Mouse (Mus musculus) E14TG2a.4 (cell line): ENCODE measurements at regions not wholly inside any gene's neighbourhood (a gene's known extent, or its start where the extent isn't known, plus 50 kb on each side); places are given as distances from the start of the nearest gene placed in this dataset.

ENCODE experiments used
- H3K27me3 ChIP-seq: 2 replicates; pipeline ENCODE4 v1.6.1; 2014; ENCODE audit warnings: low read length, control low read depth; ENCODE audit not compliant: insufficient read depth
- H3K36me3 ChIP-seq: 2 replicates; pipeline ENCODE4 v1.6.1; 2014; ENCODE audit warnings: low read length, control low read depth; ENCODE audit not compliant: insufficient read depth
- H3K4me1 ChIP-seq: replicated peaks from 2 replicates; pipeline ENCODE4 v1.6.1; 2014; ENCODE audit warnings: low read depth, low read length, control low read depth
- H3K4me3 ChIP-seq: replicated peaks from 2 replicates; pipeline ENCODE4 v1.5.1; 2014; ENCODE audit warnings: mild to moderate bottlenecking, low read length
- H3K9me3 ChIP-seq: 2 replicates; pipeline ENCODE4 v1.6.1; 2014; ENCODE audit warnings: low read length, control low read depth
- CTCF ChIP-seq: conservative IDR thresholded peaks from 2 replicates; pipeline ENCODE4 v1.5.1; 2014; ENCODE audit warnings: low read length
- NANOG ChIP-seq: IDR thresholded peaks from 2 replicates; pipeline ENCODE4 v1.6.1; 2014; ENCODE audit warnings: borderline replicate concordance, low read length, mixed read lengths
- POU5F1 ChIP-seq: IDR thresholded peaks from 2 replicates; pipeline ENCODE4 v1.6.1; 2014; ENCODE audit warnings: low read length, borderline replicate concordance

DNA sequence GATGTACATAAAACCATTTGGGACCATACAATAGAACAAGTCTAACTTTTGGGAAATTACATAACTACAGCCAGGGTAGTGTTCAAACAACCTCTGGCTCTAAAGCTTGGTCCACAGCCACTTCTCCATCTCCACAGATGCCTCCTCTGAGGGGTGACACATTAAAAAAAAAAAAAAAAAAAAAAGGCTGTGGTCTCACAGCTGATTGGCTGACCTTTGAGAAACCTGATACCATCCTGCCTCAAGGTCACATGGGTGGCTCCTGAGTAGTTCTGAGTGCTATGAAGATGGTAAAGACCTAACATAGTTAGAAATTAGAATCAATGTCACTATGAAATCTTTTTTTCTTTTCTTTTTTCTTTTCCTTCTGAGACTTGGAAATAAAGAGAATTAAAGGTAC lies 102.4 kb downstream of the Tmem182 start:
- H3K9me3 ChIP-seq, result no peaks in the 10 kb centered on the region
- H3K4me1 ChIP-seq, result peaks cover 24% of the 10 kb centered on the region
- TF ChIP-seq CTCF, result no peak
- no peak overlapping the region for H3K4me3 ChIP-seq
- no peaks in the 10 kb centered on the region for H3K36me3 ChIP-seq
- no peaks in the 10 kb centered on the region for H3K27me3 ChIP-seq

DNA sequence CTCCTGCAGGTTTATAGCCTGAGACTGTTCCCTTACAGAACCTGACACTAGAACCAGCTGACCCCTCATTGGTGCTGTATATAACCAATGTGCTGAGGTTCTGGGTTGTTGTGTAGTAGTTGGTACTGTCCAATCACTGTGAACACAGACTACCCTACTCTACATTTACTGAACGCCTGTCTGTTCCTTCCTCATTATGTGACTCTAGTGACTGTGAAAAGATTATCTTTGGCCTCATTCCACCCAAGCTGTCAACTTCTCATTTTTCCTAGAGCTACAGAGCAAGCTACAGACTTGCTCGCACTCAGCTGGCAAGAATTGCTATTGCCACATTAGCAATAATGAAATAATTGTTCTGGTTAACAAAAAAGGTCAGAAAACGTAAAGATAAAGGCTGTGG lies 108.2 kb downstream of the Tmem182 start:
- no peaks in the 10 kb centered on the region for H3K9me3 ChIP-seq
- H3K36me3 ChIP-seq, result no peaks in the 10 kb centered on the region
- TF ChIP-seq POU5F1, result no peak
- TF ChIP-seq NANOG, result no peak
- no peak for TF ChIP-seq CTCF
- H3K27me3 ChIP-seq, result no peaks in the 10 kb centered on the region
- H3K4me1 ChIP-seq, result peaks cover under 1% of the 10 kb centered on the region; the same call in 1 of the 2 replicates
- no peak overlapping the region for H3K4me3 ChIP-seq

DNA sequence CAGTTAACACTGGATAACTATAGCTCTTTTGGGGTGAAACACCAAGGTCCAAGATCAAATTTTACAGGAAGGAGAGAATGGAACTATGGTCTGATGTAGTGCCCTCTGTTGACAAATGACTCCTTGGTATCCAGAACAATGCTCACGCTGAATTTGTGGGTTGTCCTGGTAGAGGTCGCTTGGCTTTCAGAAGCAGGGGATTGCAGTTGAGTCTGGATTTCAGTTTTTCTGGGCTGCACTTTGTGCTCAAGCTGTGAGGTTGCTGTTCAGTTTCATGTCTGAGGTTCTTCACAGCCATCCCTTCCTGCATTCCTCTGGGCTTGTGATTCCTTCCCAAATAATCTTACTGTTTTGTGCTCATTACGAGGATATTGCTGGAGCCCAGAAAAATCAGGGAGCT lies 118.9 kb downstream of the Tmem182 start:
- TF ChIP-seq NANOG, result no peak
- TF ChIP-seq POU5F1, result no peak
- no peak for TF ChIP-seq CTCF
- H3K9me3 ChIP-seq, result peaks cover 22% of the 10 kb centered on the region; the same call in 1 of the 2 replicates
- no peaks in the 10 kb centered on the region for H3K36me3 ChIP-seq
- H3K4me1 ChIP-seq, result 0 out of 2 replicates have a peak, but pooled peaks cover under 1% of the 10 kb centered on the region
- no peaks in the 10 kb centered on the region for H3K27me3 ChIP-seq
- H3K4me3 ChIP-seq, result no peak overlapping the region

DNA sequence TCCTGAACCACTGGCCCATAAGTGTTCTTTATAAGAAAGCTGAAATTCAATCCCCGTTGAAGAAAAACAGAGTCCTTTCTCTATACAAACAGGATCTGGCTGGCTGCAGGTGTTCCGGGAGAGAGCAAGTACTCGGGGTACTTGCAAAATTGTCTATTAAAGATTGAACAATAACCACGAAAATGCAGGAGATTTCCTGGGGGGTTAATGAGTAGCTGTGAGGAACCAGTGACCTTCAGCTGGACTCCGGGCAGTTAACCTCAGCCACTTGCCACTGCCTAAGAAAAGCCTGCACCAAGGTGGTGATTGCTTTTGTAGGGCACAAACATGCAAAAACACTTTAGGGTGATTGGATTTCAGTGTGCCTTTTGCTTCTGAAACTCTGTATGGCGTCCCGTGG lies 119.4 kb downstream of the Tmem182 start:
- H3K27me3 ChIP-seq, result no peaks in the 10 kb centered on the region
- H3K4me3 ChIP-seq, result no peak overlapping the region
- 0 out of 2 replicates have a peak, but pooled peaks cover 3% of the 10 kb centered on the region for H3K4me1 ChIP-seq
- no peak for TF ChIP-seq CTCF
- no peak for TF ChIP-seq NANOG
- no peak for TF ChIP-seq POU5F1
- no peaks in the 10 kb centered on the region for H3K36me3 ChIP-seq
- H3K9me3 ChIP-seq, result peaks cover 22% of the 10 kb centered on the region; the same call in 1 of the 2 replicates

DNA sequence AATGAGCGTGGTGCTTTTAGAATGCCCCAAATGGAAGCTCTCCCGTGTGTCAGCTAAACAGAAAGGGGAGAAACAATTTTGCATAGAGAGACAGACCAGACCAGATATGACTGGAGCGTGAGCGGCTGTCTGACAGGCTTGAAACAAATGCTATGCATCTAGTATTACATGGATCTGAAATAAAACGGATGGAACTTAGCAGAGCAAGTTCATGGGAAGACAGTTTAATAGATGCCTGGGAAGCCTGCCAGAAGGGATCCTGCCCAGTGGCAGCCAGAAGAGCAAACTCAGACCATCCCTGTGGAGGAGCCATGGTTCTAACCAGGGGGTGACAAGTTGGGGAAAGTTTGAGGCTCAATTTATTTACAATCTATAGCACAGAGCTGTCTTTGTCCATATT lies 126.0 kb downstream of the Tmem182 start:
- no peak for TF ChIP-seq NANOG
- no peak for TF ChIP-seq CTCF
- no peak for TF ChIP-seq POU5F1
- H3K4me3 ChIP-seq, result no peak overlapping the region
- 0 out of 2 replicates have a peak, but pooled peaks cover 3% of the 10 kb centered on the region for H3K4me1 ChIP-seq
- H3K9me3 ChIP-seq, result peaks cover 16% of the 10 kb centered on the region
- H3K27me3 ChIP-seq, result no peaks in the 10 kb centered on the region
- H3K36me3 ChIP-seq, result no peaks in the 10 kb centered on the region

DNA sequence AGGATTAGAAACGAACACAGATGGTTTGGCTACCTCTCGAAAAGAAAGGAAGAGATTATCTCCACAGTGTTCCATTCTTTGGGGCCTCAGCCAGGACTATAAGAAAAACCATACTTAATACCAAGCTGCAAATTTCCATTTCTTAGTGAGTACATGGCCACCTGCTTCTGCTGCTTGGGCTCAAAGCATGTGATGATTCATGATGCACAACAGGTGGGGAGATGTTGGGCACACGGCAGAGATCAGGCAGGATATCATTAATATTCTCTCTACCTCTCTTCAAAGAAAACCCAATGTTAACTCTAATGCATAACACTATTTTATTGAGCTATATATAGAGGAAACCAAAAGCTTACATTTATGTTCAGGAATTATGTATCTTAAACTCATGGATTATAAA lies 131.3 kb downstream of the Tmem182 start:
- Histone ChIP-seq H3K36me3 (no peaks in the 10 kb centered on the region), H3K27me3 (no peaks in the 10 kb centered on the region), H3K4me3 (no peak overlapping the region), H3K9me3 (peaks cover 15% of the 10 kb centered on the region), H3K4me1 (no peaks in the 10 kb centered on the region)
- TF ChIP-seq NANOG (no peak), CTCF (no peak), POU5F1 (no peak)

DNA sequence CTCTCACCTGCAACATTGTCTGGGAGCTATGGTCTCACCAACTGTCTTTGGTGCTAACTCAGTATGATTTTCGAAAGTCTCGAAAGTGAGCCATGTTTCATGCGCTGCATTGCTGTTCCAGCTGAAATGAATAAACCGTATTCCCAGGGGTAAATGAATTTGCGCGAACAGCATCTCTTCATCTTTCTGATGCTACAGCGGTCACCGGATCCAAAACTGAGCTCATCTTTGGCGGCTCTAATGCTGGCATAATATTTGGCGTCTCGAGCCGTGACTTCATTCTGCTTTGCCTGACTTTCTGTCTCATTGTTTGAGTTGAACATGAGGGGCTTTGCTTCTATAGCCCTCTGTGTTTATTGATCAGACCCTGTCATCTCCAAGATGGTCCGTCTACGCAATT lies 137.3 kb downstream of the Tmem182 start:
- no peaks in the 10 kb centered on the region for H3K9me3 ChIP-seq
- H3K27me3 ChIP-seq, result no peaks in the 10 kb centered on the region
- H3K36me3 ChIP-seq, result no peaks in the 10 kb centered on the region
- H3K4me1 ChIP-seq, result no peaks in the 10 kb centered on the region
- TF ChIP-seq POU5F1, result no peak
- no peak for TF ChIP-seq NANOG
- no peak for TF ChIP-seq CTCF
- H3K4me3 ChIP-seq, result no peak overlapping the region

DNA sequence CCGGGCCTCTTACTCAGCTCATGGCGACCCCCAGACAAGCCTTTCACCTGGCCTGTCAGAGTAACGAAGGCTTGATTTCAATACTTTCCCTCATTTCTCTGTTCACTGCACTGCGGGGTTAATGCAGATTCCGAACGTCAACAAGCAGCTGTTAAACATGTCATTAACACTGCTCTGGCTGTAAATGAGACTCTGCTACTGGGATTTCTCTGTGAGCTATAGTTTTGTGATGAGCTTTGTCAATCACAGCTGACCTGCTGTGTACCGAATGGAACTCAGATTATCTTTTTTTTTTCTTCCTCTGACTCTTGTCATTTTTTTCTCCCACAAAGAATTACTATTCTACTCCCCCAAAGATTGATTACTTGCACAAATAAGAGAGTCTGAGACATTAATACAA lies 137.8 kb downstream of the Tmem182 start:
- Histone ChIP-seq H3K4me3 (no peak overlapping the region), H3K27me3 (no peaks in the 10 kb centered on the region), H3K36me3 (no peaks in the 10 kb centered on the region), H3K4me1 (no peaks in the 10 kb centered on the region), H3K9me3 (no peaks in the 10 kb centered on the region)
- no peak for TF ChIP-seq NANOG
- no peak for TF ChIP-seq CTCF
- no peak for TF ChIP-seq POU5F1

DNA sequence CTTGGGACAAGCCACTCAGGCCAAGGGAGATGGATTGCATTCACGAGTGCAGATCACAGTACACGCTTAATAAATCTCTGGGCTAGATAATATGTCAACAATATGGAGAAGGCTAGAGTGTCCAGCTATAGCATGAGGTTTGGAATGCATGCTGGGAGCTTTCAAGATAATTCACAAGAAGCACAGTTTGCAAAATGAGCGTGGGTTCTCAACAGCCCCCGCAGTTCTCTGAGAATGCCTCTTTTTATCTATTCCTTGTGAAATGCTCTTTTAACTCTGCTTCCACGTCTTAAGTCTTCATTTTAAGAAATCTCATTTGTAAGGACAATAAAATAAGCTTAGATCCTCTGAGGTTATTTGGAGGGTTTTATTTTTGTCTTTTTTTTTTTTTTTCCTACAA lies 145.2 kb downstream of the Tmem182 start:
- H3K27me3 ChIP-seq, result no peaks in the 10 kb centered on the region
- H3K4me3 ChIP-seq, result no peak overlapping the region
- H3K36me3 ChIP-seq, result no peaks in the 10 kb centered on the region
- H3K4me1 ChIP-seq, result no peaks in the 10 kb centered on the region
- H3K9me3 ChIP-seq, result no peaks in the 10 kb centered on the region
- no peak for TF ChIP-seq CTCF
- TF ChIP-seq POU5F1, result no peak
- TF ChIP-seq NANOG, result no peak

DNA sequence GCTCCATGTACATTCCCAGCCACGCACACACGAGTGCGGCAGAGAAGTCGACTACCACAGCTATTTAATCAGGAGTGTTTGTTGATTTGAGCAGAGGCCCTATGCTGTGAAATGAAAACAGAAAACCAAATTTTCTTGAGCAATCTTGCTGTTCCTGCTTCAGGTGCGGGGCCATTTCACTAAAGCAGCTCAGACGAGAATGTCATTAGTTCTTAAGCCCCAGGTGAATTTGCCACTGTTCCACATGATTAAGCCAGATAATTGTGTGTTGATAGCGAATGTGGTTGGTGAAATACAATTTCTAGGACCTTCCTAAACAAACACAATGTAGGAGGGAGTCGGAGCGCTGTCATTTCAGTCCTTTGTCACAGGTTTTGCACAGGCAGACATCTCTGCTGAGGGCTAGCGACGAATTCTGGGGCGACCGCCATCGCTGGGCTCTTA lies 149.3 kb downstream of the Tmem182 start:
- TF ChIP-seq CTCF, result no peak
- no peak for TF ChIP-seq POU5F1
- no peak for TF ChIP-seq NANOG
- Histone ChIP-seq H3K36me3 (no peaks in the 10 kb centered on the region), H3K27me3 (0 out of 2 replicates have a peak, but pooled peaks cover 3% of the 10 kb centered on the region), H3K9me3 (no peaks in the 10 kb centered on the region), H3K4me1 (no peaks in the 10 kb centered on the region), H3K4me3 (no peak overlapping the region)
